ENCODE assay signal across 17 mouse cellular contexts in genomic region chr2:33719339-33720066, GRCm38 (mm10).
DNase-seq lines count a peak whose midpoint lies in the region; ATAC-seq and TF ChIP-seq lines count a peak whose summit lies in the region.
"Had no signal": no experiment of that assay in that cellular context is flagged by ENCODE, and none has a peak within 500 bp of the region (broad histone marks: within the 10 kb centered on the region; RNA-seq: fewer than 3 reads in every experiment).

No protein-coding gene starts in this region.

- no peaks in the 10 kb centered on the region for H3K9me3 ChIP-seq in forebrain, embryonic 11.5 days (ENCODE audit: control insufficient read depth, low read length)
- no peaks in the 10 kb centered on the region for H3K9me3 ChIP-seq in forebrain, embryonic 14.5 days (replicated peaks; ENCODE audit: control insufficient read depth, low read length)
- no peaks in the 10 kb centered on the region for H3K9me3 ChIP-seq in lung, embryonic 14.5 days (ENCODE audit: low read depth, low read length)
- no peaks in the 10 kb centered on the region for H3K9me3 ChIP-seq in embryonic facial prominence, embryonic 12.5 days
- H3K9me3 ChIP-seq in limb, embryonic 13.5 days: no peaks in the 10 kb centered on the region
- H3K9me3 ChIP-seq: lung, embryonic 15.5 days; stomach, embryonic 15.5 days had no signal

- no peak for DNase-seq in forebrain, embryonic 11.5 days (ENCODE audit: low spot score)
- DNase-seq in forebrain, embryonic 14.5 days (ENCODE audit: low spot score): no peak
- peak; percentile 48 for DNase-seq in lung, embryonic 14.5 days
- no peak for DNase-seq in lung, postnatal 14 days
- DNase-seq: adrenal gland, adult 8-10 months; B cell, adult 2 months; gastrocnemius, postnatal 14 days; kidney, postnatal 10 days; thymus, adult 2 months had no signal

- H3K4me1 ChIP-seq in forebrain, embryonic 11.5 days (replicated peaks; ENCODE audit: control insufficient read depth, insufficient read depth, low read length): peaks cover 17% of the 10 kb centered on the region
- peaks cover 26% of the 10 kb centered on the region for H3K4me1 ChIP-seq in forebrain, embryonic 14.5 days (ENCODE audit: control insufficient read depth, insufficient read depth, low read length)
- H3K4me1 ChIP-seq in lung, embryonic 14.5 days (ENCODE audit: insufficient read depth): 0 out of 2 replicates have a peak, but pooled peaks cover 7% of the 10 kb centered on the region
- H3K4me1 ChIP-seq in embryonic facial prominence, embryonic 12.5 days: peaks cover 46% of the 10 kb centered on the region
- peaks cover 60% of the 10 kb centered on the region for H3K4me1 ChIP-seq in limb, embryonic 13.5 days
- H3K4me1 ChIP-seq: liver, embryonic 12.5 days had no signal

- ATAC-seq in forebrain, embryonic 11.5 days (replicated peaks; ENCODE audit: low FRiP score): no peak
- no peak for ATAC-seq in forebrain, embryonic 14.5 days
- ATAC-seq in lung, embryonic 14.5 days (ENCODE audit: insufficient read depth): peak; percentile 36; the same call in 1 of the 2 replicates
- no peak for ATAC-seq in embryonic facial prominence, embryonic 12.5 days (ENCODE audit: insufficient number of reproducible peaks, insufficient read depth, low FRiP score, low TSS enrichment)
- peak; percentile 48 for ATAC-seq in limb, embryonic 13.5 days (ENCODE audit: low FRiP score, low read depth)
- ATAC-seq in frontal cortex, adult (ENCODE audit: low TSS enrichment): no peak
- ATAC-seq: intestine, embryonic 16.5 days; liver, embryonic 12.5 days had no signal

- 51% methylated on average over 12 of the region's 12 CpGs for WGBS in forebrain, embryonic 11.5 days
- WGBS in forebrain, embryonic 14.5 days: 39% methylated on average over 12 of the region's 12 CpGs
- 31% methylated on average over 12 of the region's 12 CpGs for WGBS in lung, embryonic 14.5 days
- WGBS in embryonic facial prominence, embryonic 12.5 days: 22% methylated on average over 12 of the region's 12 CpGs
- 8% methylated on average over 12 of the region's 12 CpGs for WGBS in limb, embryonic 13.5 days

- H3K4me2 ChIP-seq in forebrain, embryonic 11.5 days (ENCODE audit: low read depth, low read length, severe bottlenecking): no peak overlapping the region
- no peak overlapping the region for H3K4me2 ChIP-seq in forebrain, embryonic 14.5 days (ENCODE audit: low read length)
- H3K4me2 ChIP-seq in lung, embryonic 14.5 days: no peak overlapping the region
- H3K4me2 ChIP-seq in embryonic facial prominence, embryonic 12.5 days (replicated peaks): no peak overlapping the region
- peak overlapping the region; percentile 67 for H3K4me2 ChIP-seq in limb, embryonic 13.5 days (replicated peaks)
- H3K4me2 ChIP-seq: liver, embryonic 12.5 days; lung, embryonic 15.5 days; stomach, embryonic 15.5 days had no signal

- H3K4me3 ChIP-seq in forebrain, embryonic 11.5 days (ENCODE audit: low read depth, low read length): no peak overlapping the region
- no peak overlapping the region for H3K4me3 ChIP-seq in forebrain, embryonic 14.5 days (ENCODE audit: low read depth, low read length)
- H3K4me3 ChIP-seq in lung, embryonic 14.5 days (ENCODE audit: low read depth, low read length): no peak overlapping the region
- H3K4me3 ChIP-seq in embryonic facial prominence, embryonic 12.5 days: no peak overlapping the region
- H3K4me3 ChIP-seq in limb, embryonic 13.5 days: no peak overlapping the region
- H3K4me3 ChIP-seq: erythroblast, embryonic 14.5 days; liver, embryonic 12.5 days; lung, embryonic 15.5 days; stomach, embryonic 15.5 days had no signal

- no peak overlapping the region for H3K9ac ChIP-seq in forebrain, embryonic 11.5 days (ENCODE audit: low read length)
- no peak overlapping the region for H3K9ac ChIP-seq in forebrain, embryonic 14.5 days (ENCODE audit: low read length)
- no peak overlapping the region for H3K9ac ChIP-seq in lung, embryonic 14.5 days
- H3K9ac ChIP-seq in embryonic facial prominence, embryonic 12.5 days: no peak overlapping the region
- H3K9ac ChIP-seq in limb, embryonic 13.5 days: 0 out of 2 replicates have a peak overlapping the region, but pooled peaks have one; percentile 31
- H3K9ac ChIP-seq: liver, embryonic 12.5 days; lung, embryonic 15.5 days; stomach, embryonic 15.5 days had no signal

- TF ChIP-seq CTCF in lung, embryonic 14.5 days (IDR thresholded peaks at IDR 0.05; ENCODE audit: low read depth): no peak

- H3K27me3 ChIP-seq in forebrain, embryonic 11.5 days (ENCODE audit: control insufficient read depth, insufficient read depth, low read length): peaks cover 17% of the 10 kb centered on the region
- peaks cover 8% of the 10 kb centered on the region; the same call in 1 of the 2 replicates for H3K27me3 ChIP-seq in forebrain, embryonic 14.5 days (replicated peaks; ENCODE audit: control insufficient read depth, insufficient read depth, low read length)
- H3K27me3 ChIP-seq in lung, embryonic 14.5 days (ENCODE audit: insufficient read depth, low read length): peaks cover 25% of the 10 kb centered on the region
- H3K27me3 ChIP-seq in embryonic facial prominence, embryonic 12.5 days: peaks cover 12% of the 10 kb centered on the region; the same call in 1 of the 2 replicates
- peaks cover 14% of the 10 kb centered on the region; the same call in 1 of the 2 replicates for H3K27me3 ChIP-seq in limb, embryonic 13.5 days

- 0 out of 2 replicates have a peak overlapping the region, but pooled peaks have one; percentile 21 for H3K27ac ChIP-seq in forebrain, embryonic 11.5 days (ENCODE audit: low read depth, low read length)
- H3K27ac ChIP-seq in forebrain, embryonic 14.5 days (ENCODE audit: low read depth, low read length): no peak overlapping the region
- H3K27ac ChIP-seq in lung, embryonic 14.5 days (ENCODE audit: low read depth): no peak overlapping the region
- H3K27ac ChIP-seq in embryonic facial prominence, embryonic 12.5 days: peak overlapping the region; percentile 61; the same call in 1 of the 2 replicates
- peak overlapping the region; percentile 98 for H3K27ac ChIP-seq in limb, embryonic 13.5 days
- H3K27ac ChIP-seq: liver, embryonic 12.5 days; lung, embryonic 15.5 days; stomach, embryonic 15.5 days had no signal

- H3K36me3 ChIP-seq in forebrain, embryonic 11.5 days (ENCODE audit: control insufficient read depth, insufficient read depth, low read length): no peaks in the 10 kb centered on the region
- H3K36me3 ChIP-seq in forebrain, embryonic 14.5 days (ENCODE audit: control insufficient read depth, insufficient read depth, low read length): no peaks in the 10 kb centered on the region
- no peaks in the 10 kb centered on the region for H3K36me3 ChIP-seq in lung, embryonic 14.5 days (ENCODE audit: insufficient read depth)
- no peaks in the 10 kb centered on the region for H3K36me3 ChIP-seq in embryonic facial prominence, embryonic 12.5 days
- no peaks in the 10 kb centered on the region for H3K36me3 ChIP-seq in limb, embryonic 13.5 days
- H3K36me3 ChIP-seq: liver, embryonic 12.5 days; lung, embryonic 15.5 days; stomach, embryonic 15.5 days had no signal

Comparison
In these comparisons a context has a peak if more than half of its experiments do, and no peak if none do; other contexts are left out.
1. H3K27ac ChIP-seq: peak in forebrain, embryonic 11.5 days (single experiment), embryonic facial prominence, embryonic 12.5 days (single experiment) and limb, embryonic 13.5 days (single experiment); none in forebrain, embryonic 14.5 days (single experiment) and lung, embryonic 14.5 days (single experiment).
2. ATAC-seq: peak in lung, embryonic 14.5 days (single experiment) and limb, embryonic 13.5 days (single experiment); none in forebrain, embryonic 11.5 days (single experiment), forebrain, embryonic 14.5 days (single experiment), embryonic facial prominence, embryonic 12.5 days (single experiment) and frontal cortex, adult (single experiment).